Mouse (Mus musculus): ENCODE results near the gene Pex11g. TPM values are rescaled to one million over a fixed set of nuclear protein-coding genes. Genes with fewer than 3 reads are reported as not detected.
A peak's percentile ranks its signal among the peaks of the same experiment; 100 is the strongest.

Pex11g gene
- polyA plus RNA-seq, 1 experiment from 2014 or later: 1.9 TPM

- no peak overlapping the region for H3K4me3 ChIP-seq (ENCODE audit: low read depth, low read length)
- ATAC-seq: no peak
- H3K9me3 ChIP-seq (replicated peaks; ENCODE audit: control insufficient read depth, low read length): no peaks in the 10 kb centered on the region
- H3K4me1 ChIP-seq (ENCODE audit: control insufficient read depth, insufficient read depth, low read length): no peaks in the 10 kb centered on the region
- DNase-seq (ENCODE audit: low spot score): no peak
- WGBS: 87% methylated on average over 7 of the region's 7 CpGs
- H3K27ac ChIP-seq (ENCODE audit: low read depth, low read length): no peak overlapping the region
- H3K9ac ChIP-seq (ENCODE audit: low read length): no peak overlapping the region
- no peaks in the 10 kb centered on the region for H3K36me3 ChIP-seq (ENCODE audit: control insufficient read depth, insufficient read depth, low read length)
- H3K4me2 ChIP-seq (ENCODE audit: low read length): no peak overlapping the region
- H3K27me3 ChIP-seq (replicated peaks; ENCODE audit: control insufficient read depth, insufficient read depth, low read length): no peaks in the 10 kb centered on the region
Measured at GRCm38 (mm10) chr8:3483546-3483945, 16.1 kb upstream of the Pex11g start.

- Histone ChIP-seq H3K27ac (ENCODE audit: low read depth, low read length) (no peak overlapping the region), H3K9me3 (replicated peaks; ENCODE audit: control insufficient read depth, low read length) (no peaks in the 10 kb centered on the region), H3K4me1 (ENCODE audit: control insufficient read depth, insufficient read depth, low read length) (no peaks in the 10 kb centered on the region), H3K27me3 (replicated peaks; ENCODE audit: control insufficient read depth, insufficient read depth, low read length) (no peaks in the 10 kb centered on the region), H3K4me3 (ENCODE audit: low read depth, low read length) (no peak overlapping the region), H3K4me2 (ENCODE audit: low read length) (no peak overlapping the region), H3K36me3 (ENCODE audit: control insufficient read depth, insufficient read depth, low read length) (no peaks in the 10 kb centered on the region), H3K9ac (ENCODE audit: low read length) (no peak overlapping the region)
- DNase-seq (ENCODE audit: low spot score) (no peak), ATAC-seq (no peak)
- WGBS: 91% methylated on average over 22 of the region's 22 CpGs
Measured at GRCm38 (mm10) chr8:3482240-3482740, 14.8 kb upstream of the Pex11g start.

- H3K4me2 ChIP-seq (ENCODE audit: low read length): no peak overlapping the region
- DNase-seq (ENCODE audit: low spot score) (no peak), ATAC-seq (no peak)
- H3K4me1 ChIP-seq (ENCODE audit: control insufficient read depth, insufficient read depth, low read length): no peaks in the 10 kb centered on the region
- no peak overlapping the region for H3K9ac ChIP-seq (ENCODE audit: low read length)
- no peaks in the 10 kb centered on the region for H3K36me3 ChIP-seq (ENCODE audit: control insufficient read depth, insufficient read depth, low read length)
- H3K27ac ChIP-seq (ENCODE audit: low read depth, low read length): no peak overlapping the region
- H3K4me3 ChIP-seq (ENCODE audit: low read depth, low read length): no peak overlapping the region
- 67% methylated on average over 5 of the region's 5 CpGs for WGBS
- no peaks in the 10 kb centered on the region for H3K9me3 ChIP-seq (replicated peaks; ENCODE audit: control insufficient read depth, low read length)
- no peaks in the 10 kb centered on the region for H3K27me3 ChIP-seq (replicated peaks; ENCODE audit: control insufficient read depth, insufficient read depth, low read length)
Measured at GRCm38 (mm10) chr8:3481605-3482004, 14.1 kb upstream of the Pex11g start.

- 74% methylated on average over 4 of the region's 4 CpGs for WGBS
- Histone ChIP-seq H3K4me1 (ENCODE audit: control insufficient read depth, insufficient read depth, low read length) (no peaks in the 10 kb centered on the region), H3K27me3 (replicated peaks; ENCODE audit: control insufficient read depth, insufficient read depth, low read length) (no peaks in the 10 kb centered on the region)
Measured at GRCm38 (mm10) chr8:3480221-3480785, 12.8 kb upstream of the Pex11g start.

GRCm38 (mm10) chr8:3475715-3476429 is 8.4 kb upstream of the Pex11g start:
- no peaks in the 10 kb centered on the region for H3K9me3 ChIP-seq (replicated peaks; ENCODE audit: control insufficient read depth, low read length)
- H3K9ac ChIP-seq (ENCODE audit: low read length): peak overlapping the region; percentile 46
- H3K4me2 ChIP-seq (ENCODE audit: low read length): peak overlapping the region; percentile 46
- ATAC-seq: peak; percentile 42
- peak; percentile 36 for DNase-seq (ENCODE audit: low spot score)
- no peak overlapping the region for H3K27ac ChIP-seq (ENCODE audit: low read depth, low read length)
- H3K4me1 ChIP-seq (ENCODE audit: control insufficient read depth, insufficient read depth, low read length): no peaks in the 10 kb centered on the region
- H3K36me3 ChIP-seq (ENCODE audit: control insufficient read depth, insufficient read depth, low read length): no peaks in the 10 kb centered on the region
- H3K4me3 ChIP-seq (ENCODE audit: low read depth, low read length): peak overlapping the region; percentile 14
- 40% methylated on average over 37 of the region's 37 CpGs for WGBS
- H3K27me3 ChIP-seq (replicated peaks; ENCODE audit: control insufficient read depth, insufficient read depth, low read length): no peaks in the 10 kb centered on the region

More at GRCm38 (mm10) chr8:3480221-3480785, 12.8 kb upstream of the Pex11g start:
- no peaks in the 10 kb centered on the region for H3K9me3 ChIP-seq (replicated peaks; ENCODE audit: control insufficient read depth, low read length)
- DNase-seq (ENCODE audit: low spot score) (no peak), ATAC-seq (no peak)
- H3K4me3 ChIP-seq (ENCODE audit: low read depth, low read length): no peak overlapping the region
- no peak overlapping the region for H3K9ac ChIP-seq (ENCODE audit: low read length)
- no peak overlapping the region for H3K4me2 ChIP-seq (ENCODE audit: low read length)
- H3K27ac ChIP-seq (ENCODE audit: low read depth, low read length): no peak overlapping the region
- no peaks in the 10 kb centered on the region for H3K36me3 ChIP-seq (ENCODE audit: control insufficient read depth, insufficient read depth, low read length)

GRCm38 (mm10) chr8:3470562-3470961 is 3.1 kb upstream of the Pex11g start, which contains the start of gene Tex45:
TSS of gene Tex45 (plus strand) at chr8:3470862.
- 0 out of 2 replicates have a peak, but pooled peaks cover 3% of the 10 kb centered on the region for H3K4me1 ChIP-seq (ENCODE audit: control insufficient read depth, insufficient read depth, low read length)
- no peaks in the 10 kb centered on the region for H3K27me3 ChIP-seq (replicated peaks; ENCODE audit: control insufficient read depth, insufficient read depth, low read length)
- H3K36me3 ChIP-seq (ENCODE audit: control insufficient read depth, insufficient read depth, low read length): no peaks in the 10 kb centered on the region
- ATAC-seq (no peak), DNase-seq (ENCODE audit: low spot score) (no peak)
- no peaks in the 10 kb centered on the region for H3K9me3 ChIP-seq (replicated peaks; ENCODE audit: control insufficient read depth, low read length)
- no peak within 1 kb of the TSS for H3K4me2 ChIP-seq (ENCODE audit: low read length)
- H3K4me3 ChIP-seq (ENCODE audit: low read depth, low read length): no peak within 1 kb of the TSS
- no peak within 1 kb of the TSS for H3K27ac ChIP-seq (ENCODE audit: low read depth, low read length)
- no peak within 1 kb of the TSS for H3K9ac ChIP-seq (ENCODE audit: low read length)

GRCm38 (mm10) chr8:3468838-3469237 is 1.4 kb upstream of the Pex11g start:
- H3K27ac ChIP-seq (ENCODE audit: low read depth, low read length): no peak overlapping the region
- ATAC-seq: no peak
- 97% methylated on average over 1 of the region's 1 CpGs for WGBS

GRCm38 (mm10) chr8:3467886-3468545 is 536 bp upstream of the Pex11g start:
- peak overlapping the region; percentile 38 for H3K4me3 ChIP-seq (ENCODE audit: low read depth, low read length)
- WGBS: 49% methylated on average over 9 of the region's 9 CpGs
- H3K9ac ChIP-seq (ENCODE audit: low read length): peak overlapping the region; percentile 62
- 0 out of 2 replicates have a peak, but pooled peaks cover 3% of the 10 kb centered on the region for H3K4me1 ChIP-seq (ENCODE audit: control insufficient read depth, insufficient read depth, low read length)
- no peaks in the 10 kb centered on the region for H3K27me3 ChIP-seq (replicated peaks; ENCODE audit: control insufficient read depth, insufficient read depth, low read length)
- peak overlapping the region; percentile 61 for H3K4me2 ChIP-seq (ENCODE audit: low read length)
- no peaks in the 10 kb centered on the region for H3K9me3 ChIP-seq (replicated peaks; ENCODE audit: control insufficient read depth, low read length)
- ATAC-seq (no peak; the same call in 1 of the 2 replicates), DNase-seq (ENCODE audit: low spot score) (no peak)
- peak overlapping the region; percentile 48; the same call in 1 of the 2 replicates for H3K27ac ChIP-seq (ENCODE audit: low read depth, low read length)
- H3K36me3 ChIP-seq (ENCODE audit: control insufficient read depth, insufficient read depth, low read length): no peaks in the 10 kb centered on the region

More at GRCm38 (mm10) chr8:3468838-3469237, 1.4 kb upstream of the Pex11g start:
- Histone ChIP-seq H3K4me1 (ENCODE audit: control insufficient read depth, insufficient read depth, low read length) (0 out of 2 replicates have a peak, but pooled peaks cover 3% of the 10 kb centered on the region), H3K9ac (ENCODE audit: low read length) (no peak overlapping the region), H3K36me3 (ENCODE audit: control insufficient read depth, insufficient read depth, low read length) (no peaks in the 10 kb centered on the region), H3K9me3 (replicated peaks; ENCODE audit: control insufficient read depth, low read length) (no peaks in the 10 kb centered on the region), H3K4me3 (ENCODE audit: low read depth, low read length) (no peak overlapping the region), H3K4me2 (ENCODE audit: low read length) (no peak overlapping the region), H3K27me3 (replicated peaks; ENCODE audit: control insufficient read depth, insufficient read depth, low read length) (no peaks in the 10 kb centered on the region)
- no peak for DNase-seq (ENCODE audit: low spot score)

Data from forebrain, embryonic 14.5 days (tissue).